Mouse (Mus musculus): ENCODE results near the gene Nutf2-ps1. TPM values are rescaled to one million over a fixed set of nuclear protein-coding genes. Genes with fewer than 3 reads are reported as not detected.

Nutf2-ps1 gene
- polyA plus RNA-seq, 1 experiment from 2014 or later, result 281 TPM

- Histone ChIP-seq H3K27ac (no peak overlapping the region), H3K9me3 (replicated peaks) (no peaks in the 10 kb centered on the region), H3K4me1 (replicated peaks) (peaks cover 4% of the 10 kb centered on the region), H3K27me3 (no peaks in the 10 kb centered on the region), H3K9ac (no peak overlapping the region), H3K4me2 (no peak overlapping the region), H3K4me3 (replicated peaks) (no peak overlapping the region), H3K36me3 (no peaks in the 10 kb centered on the region)
- ATAC-seq (ENCODE audit: low read depth) (peak; percentile 41; the same call in 1 of the 2 replicates), DNase-seq (no peak)
- 40% methylated on average over 8 of the region's 8 CpGs for WGBS (ENCODE audit: insufficient replicate concordance)
These were observed 41.3 kb downstream of the Nutf2-ps1 start for GRCm38 (mm10) chr19:53547597-53547996.

GRCm38 (mm10) chr19:53544923-53545561, 43.8 kb downstream of the Nutf2-ps1 start:
- H3K9ac ChIP-seq, result no peak overlapping the region
- H3K4me2 ChIP-seq, result no peak overlapping the region
- no peaks in the 10 kb centered on the region for H3K27me3 ChIP-seq
- no peak overlapping the region for H3K4me3 ChIP-seq (replicated peaks)
- 40% methylated on average over 4 of the region's 4 CpGs for WGBS (ENCODE audit: insufficient replicate concordance)
- DNase-seq, result no peak
- H3K27ac ChIP-seq, result no peak overlapping the region
- peaks cover 11% of the 10 kb centered on the region; the same call in 1 of the 2 replicates for H3K36me3 ChIP-seq
- H3K9me3 ChIP-seq (replicated peaks), result no peaks in the 10 kb centered on the region
- no peak for ATAC-seq (ENCODE audit: low read depth)
- H3K4me1 ChIP-seq (replicated peaks), result no peaks in the 10 kb centered on the region

GRCm38 (mm10) chr19:53543602-53544001, 45.3 kb downstream of the Nutf2-ps1 start:
- ATAC-seq (ENCODE audit: low read depth), result no peak
- no peaks in the 10 kb centered on the region for H3K27me3 ChIP-seq
- H3K4me3 ChIP-seq (replicated peaks), result no peak overlapping the region
- H3K4me1 ChIP-seq (replicated peaks), result no peaks in the 10 kb centered on the region
- H3K27ac ChIP-seq, result no peak overlapping the region
- WGBS (ENCODE audit: insufficient replicate concordance), result 56% methylated on average over 5 of the region's 5 CpGs
- H3K9ac ChIP-seq, result no peak overlapping the region
- H3K9me3 ChIP-seq (replicated peaks), result no peaks in the 10 kb centered on the region
- H3K36me3 ChIP-seq, result peaks cover 11% of the 10 kb centered on the region; the same call in 1 of the 2 replicates
- H3K4me2 ChIP-seq, result no peak overlapping the region
- DNase-seq, result no peak

- H3K27me3 ChIP-seq, result no peaks in the 10 kb centered on the region
- no peaks in the 10 kb centered on the region for H3K9me3 ChIP-seq (replicated peaks)
- ATAC-seq (ENCODE audit: low read depth) (no peak), DNase-seq (no peak)
- H3K27ac ChIP-seq, result no peak overlapping the region
- 0 out of 2 replicates have a peak, but pooled peaks cover 7% of the 10 kb centered on the region for H3K4me1 ChIP-seq (replicated peaks)
- H3K4me2 ChIP-seq, result no peak overlapping the region
- peaks cover 18% of the 10 kb centered on the region; the same call in 1 of the 2 replicates for H3K36me3 ChIP-seq
- H3K4me3 ChIP-seq (replicated peaks), result no peak overlapping the region
- no peak overlapping the region for H3K9ac ChIP-seq
- 69% methylated on average over 3 of the region's 3 CpGs for WGBS (ENCODE audit: insufficient replicate concordance)
These were observed 49.6 kb downstream of the Nutf2-ps1 start for GRCm38 (mm10) chr19:53539296-53539695.

- H3K27me3 ChIP-seq, result no peaks in the 10 kb centered on the region
- no peak overlapping the region for H3K4me3 ChIP-seq (replicated peaks)
- H3K27ac ChIP-seq, result no peak overlapping the region
- H3K4me2 ChIP-seq, result no peak overlapping the region
- WGBS (ENCODE audit: insufficient replicate concordance), result 53% methylated on average over 5 of the region's 5 CpGs
- no peak for ATAC-seq (ENCODE audit: low read depth)
- H3K9me3 ChIP-seq (replicated peaks), result no peaks in the 10 kb centered on the region
- H3K36me3 ChIP-seq, result peaks cover 18% of the 10 kb centered on the region; the same call in 1 of the 2 replicates
- H3K9ac ChIP-seq, result no peak overlapping the region
- DNase-seq, result no peak
- 0 out of 2 replicates have a peak, but pooled peaks cover 7% of the 10 kb centered on the region for H3K4me1 ChIP-seq (replicated peaks)
These were observed 50.1 kb downstream of the Nutf2-ps1 start for GRCm38 (mm10) chr19:53538796-53539195.

Other genes starting within 250 kb of the Nutf2-ps1 start
- not detected in 2 replicates for gene Gm10197, start 217.3 kb downstream of the Nutf2-ps1 start, polyA plus RNA-seq (2015; fragmentation: Nextera tagmentation; extraction: Ambion mirVana)
- 28.0 and 31.0 TPM in 2 replicates for gene Smndc1, start 198.5 kb downstream of the Nutf2-ps1 start, polyA plus RNA-seq (2015; fragmentation: Nextera tagmentation; extraction: Ambion mirVana)
- 2.6 and 2.8 TPM in 2 replicates for gene Dusp5, start 60.0 kb downstream of the Nutf2-ps1 start, polyA plus RNA-seq (2015; fragmentation: Nextera tagmentation; extraction: Ambion mirVana)
- gene Smc3, start 11.3 kb upstream of the Nutf2-ps1 start, polyA plus RNA-seq (2015; fragmentation: Nextera tagmentation; extraction: Ambion mirVana), result 45.0 and 53.4 TPM in 2 replicates
- gene Rbm20, start 88.2 kb upstream of the Nutf2-ps1 start, polyA plus RNA-seq (2015; fragmentation: Nextera tagmentation; extraction: Ambion mirVana), result 0.05 and 0.33 TPM in 2 replicates